Mouse (Mus musculus) liver, embryonic 12.5 days (tissue): ENCODE results near the gene Psmg4. TPM values are rescaled to one million over a fixed set of nuclear protein-coding genes. Genes with fewer than 3 reads are reported as not detected.

Experiments
- ATAC-seq: fragments of 200-750 bp; cut with Nextera tagmentation; 2 replicates; pipeline ENCODE4 v1.8.0; 2017; ENCODE audit warnings: moderate number of reproducible peaks, mild to moderate bottlenecking, moderate library complexity
- H3K27ac ChIP-seq: fragments of 300-500 bp; sonication (generic); 2 replicates; pipeline ENCODE4 v1.5.1; 2016; ENCODE audit warnings: mild to moderate bottlenecking
- H3K27me3 ChIP-seq: fragments of 300-500 bp; sonication (generic); replicated peaks from 2 replicates; pipeline ENCODE4 v1.6.1; 2016; ENCODE audit warnings: mild to moderate bottlenecking, moderate library complexity
- H3K36me3 ChIP-seq: fragments of 300-500 bp; sonication (generic); 2 replicates; pipeline ENCODE4 v1.6.1; 2016; ENCODE audit warnings: mild to moderate bottlenecking, moderate library complexity
- H3K4me1 ChIP-seq: fragments of 300-500 bp; sonication (generic); 2 replicates; pipeline ENCODE4 v1.6.1; 2016
- H3K4me2 ChIP-seq: fragments of 300-500 bp; sonication (generic); 2 replicates; pipeline ENCODE4 v1.6.1; 2016; ENCODE audit warnings: mild to moderate bottlenecking, moderate library complexity
- H3K4me3 ChIP-seq: fragments of 300-500 bp; sonication (generic); 2 replicates; pipeline ENCODE4 v1.5.1; 2016; ENCODE audit warnings: mild to moderate bottlenecking, moderate library complexity
- H3K9ac ChIP-seq: fragments of 300-500 bp; sonication (generic); 2 replicates; pipeline ENCODE4 v1.6.1; 2016; ENCODE audit warnings: mild to moderate bottlenecking, moderate library complexity
- H3K9me3 ChIP-seq: fragments of 300-500 bp; sonication (generic); replicated peaks from 2 replicates; pipeline ENCODE4 v1.6.1; 2016; ENCODE audit warnings: mild to moderate bottlenecking, moderate library complexity
- WGBS: fragments of 180-500 bp; shearing (Covaris S2); methylation state at CpG from one replicate; pipeline ENCODE4 v1.1.7; 2016; ENCODE audit not compliant: insufficient replicate concordance; 5-methylcytosine and 5-hydroxymethylcytosine counted together
- polyA plus RNA-seq: library from polyadenylated mRNA; unstranded; fragments of >200 nt; fragmentation: Nextera tagmentation; extraction: Ambion mirVana; gene quantifications from 2 replicates; pipeline ENCODE4 v1.2.1, GENCODE M21; 2016

The Psmg4 gene
- polyA plus RNA-seq, 1 experiment from 2014 or later, result 60.4 TPM

DNA sequence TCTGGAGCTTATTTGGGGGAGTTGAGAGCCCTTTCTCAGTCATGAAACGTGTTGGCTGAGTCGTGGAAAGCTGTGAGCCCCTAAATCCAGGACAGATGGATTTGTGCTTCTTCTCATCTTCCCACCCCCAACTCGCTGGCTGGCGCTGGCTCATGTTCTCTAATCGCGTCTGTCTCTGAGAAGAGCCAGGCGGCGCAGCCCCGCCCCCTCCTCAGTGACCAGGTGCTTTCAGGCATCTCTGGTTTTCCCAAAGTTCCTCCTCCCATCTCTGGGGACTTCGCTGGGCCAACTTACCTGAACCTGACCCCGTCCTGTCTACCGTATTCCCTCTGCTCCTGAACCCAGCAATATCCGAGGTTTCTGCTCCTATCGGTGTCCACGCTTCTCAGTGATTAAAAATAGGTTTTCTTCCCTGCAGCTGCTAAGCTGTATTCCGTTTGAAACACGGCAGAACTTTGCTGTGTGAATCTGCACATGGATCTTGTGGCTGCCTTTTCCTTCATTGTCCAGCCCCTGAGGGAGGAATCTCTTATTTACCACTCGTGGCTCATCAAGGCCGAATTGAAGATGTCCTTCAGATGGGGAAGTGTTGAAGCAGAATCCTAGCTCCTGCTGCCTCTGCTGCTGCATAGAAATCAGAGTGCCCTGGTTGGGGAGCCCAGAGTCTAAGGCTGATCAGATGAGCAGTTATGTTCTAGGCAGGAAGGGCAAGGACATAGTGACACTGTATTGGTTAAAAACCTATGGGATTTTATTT lies 12.3 kb upstream of the Psmg4 start:
- Histone ChIP-seq H3K4me3 (no peak overlapping the region), H3K4me1 (peaks cover 19% of the 10 kb centered on the region), H3K27ac (no peak overlapping the region), H3K9me3 (no peaks in the 10 kb centered on the region), H3K27me3 (peaks cover 52% of the 10 kb centered on the region), H3K9ac (no peak overlapping the region), H3K4me2 (peak overlapping the region; percentile 29; the same call in 1 of the 2 replicates), H3K36me3 (no peaks in the 10 kb centered on the region)
- no peak for ATAC-seq
- WGBS, result 18% methylated on average over 19 of the region's 19 CpGs

- H3K4me2 ChIP-seq, result no peak overlapping the region
- peaks cover 52% of the 10 kb centered on the region for H3K27me3 ChIP-seq
- 42% methylated on average over 1 of the region's 1 CpGs for WGBS
- no peaks in the 10 kb centered on the region for H3K36me3 ChIP-seq
- no peak for ATAC-seq
- H3K9ac ChIP-seq, result no peak overlapping the region
- H3K4me1 ChIP-seq, result peaks cover 23% of the 10 kb centered on the region
- H3K9me3 ChIP-seq, result no peaks in the 10 kb centered on the region
- H3K27ac ChIP-seq, result no peak overlapping the region
- H3K4me3 ChIP-seq, result no peak overlapping the region
Observed at GRCm38 (mm10) chr13:34151425-34151824, 11.3 kb upstream of the Psmg4 start.

- Histone ChIP-seq H3K9ac (no peak overlapping the region), H3K9me3 (no peaks in the 10 kb centered on the region), H3K4me3 (no peak overlapping the region), H3K27ac (no peak overlapping the region), H3K36me3 (no peaks in the 10 kb centered on the region), H3K27me3 (peaks cover 43% of the 10 kb centered on the region), H3K4me1 (peaks cover 25% of the 10 kb centered on the region), H3K4me2 (no peak overlapping the region)
- 59% methylated on average over 7 of the region's 7 CpGs for WGBS
- no peak for ATAC-seq
Observed at GRCm38 (mm10) chr13:34152695-34153094, 10.1 kb upstream of the Psmg4 start.

DNA sequence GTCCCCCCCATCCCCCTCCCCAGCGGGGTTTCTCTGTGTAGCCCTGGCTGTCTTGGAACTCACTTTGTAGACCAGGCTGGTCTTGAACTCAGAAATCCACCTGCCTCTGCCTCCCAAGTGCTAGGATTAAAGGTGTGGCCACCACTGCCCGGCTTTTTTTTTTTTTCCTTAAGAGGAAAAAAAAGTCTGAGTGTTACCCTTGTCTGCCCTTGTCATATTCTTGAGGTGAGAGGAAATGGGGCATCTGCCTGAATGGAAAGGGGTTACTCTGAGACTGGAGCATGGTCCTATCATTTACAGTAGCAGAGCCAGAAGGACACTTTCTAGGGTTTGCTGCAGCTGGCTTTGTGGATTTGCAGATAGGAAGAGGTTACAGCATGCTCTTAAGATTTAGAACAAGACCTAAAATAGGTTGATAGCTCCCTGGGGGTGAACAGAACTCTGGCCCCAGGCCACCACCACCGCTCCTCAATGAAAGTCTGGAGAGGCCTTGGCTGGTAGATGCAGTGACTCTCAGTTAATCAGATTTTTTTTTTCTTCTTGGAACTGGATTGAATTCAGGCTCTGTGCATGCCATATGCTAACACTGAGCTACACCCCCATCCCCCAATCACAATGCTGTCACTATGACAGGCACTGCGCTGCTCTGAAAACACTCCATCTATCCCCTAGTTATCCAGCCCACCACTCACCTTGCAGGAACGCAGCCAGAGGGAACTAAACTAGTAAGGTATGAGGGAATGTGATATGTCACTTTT lies 9.3 kb upstream of the Psmg4 start:
- H3K4me1 ChIP-seq, result peaks cover 25% of the 10 kb centered on the region
- no peaks in the 10 kb centered on the region for H3K9me3 ChIP-seq
- H3K27ac ChIP-seq, result no peak overlapping the region
- no peak for ATAC-seq
- no peaks in the 10 kb centered on the region for H3K36me3 ChIP-seq
- peaks cover 35% of the 10 kb centered on the region for H3K27me3 ChIP-seq
- no peak overlapping the region for H3K4me2 ChIP-seq
- 81% methylated on average over 4 of the region's 5 CpGs for WGBS
- no peak overlapping the region for H3K9ac ChIP-seq
- no peak overlapping the region for H3K4me3 ChIP-seq

DNA sequence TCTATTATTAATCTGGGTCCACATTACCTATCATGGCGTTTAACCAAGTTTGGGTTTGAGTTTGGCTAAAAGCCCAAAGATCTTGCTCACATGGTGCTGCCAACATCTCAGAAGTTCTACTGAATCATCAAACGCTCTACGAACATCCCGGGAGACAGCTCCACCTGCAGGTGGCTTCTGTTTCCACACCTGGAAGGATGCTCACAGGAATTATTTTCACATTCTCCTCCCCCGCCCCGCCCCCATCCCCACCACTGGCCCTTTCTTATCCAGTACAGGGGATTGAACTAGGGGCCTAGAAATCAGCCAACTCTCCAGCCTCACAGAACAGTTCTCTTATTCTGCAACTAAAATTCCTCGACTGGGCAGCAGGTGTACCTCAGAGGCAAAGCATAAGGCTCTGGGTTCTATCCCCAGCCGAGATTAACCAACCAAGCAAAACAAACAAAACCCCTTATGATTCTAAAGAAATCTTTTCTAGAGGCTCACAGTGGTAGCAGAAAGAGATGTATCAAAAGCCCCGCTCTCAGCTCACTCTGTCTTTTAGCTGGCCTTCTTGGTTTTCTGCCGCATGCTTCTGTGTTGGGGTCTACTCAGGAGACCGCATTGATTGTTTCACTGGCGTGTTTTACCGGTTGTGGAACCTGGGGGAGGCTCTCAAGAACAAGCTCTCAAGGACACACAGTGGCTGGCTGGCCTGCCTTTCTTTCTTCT lies 8.4 kb upstream of the Psmg4 start:
- peaks cover 26% of the 10 kb centered on the region for H3K27me3 ChIP-seq
- ATAC-seq, result peak; percentile 45; the same call in 1 of the 2 replicates
- H3K36me3 ChIP-seq, result no peaks in the 10 kb centered on the region
- H3K4me3 ChIP-seq, result no peak overlapping the region
- H3K9me3 ChIP-seq, result no peaks in the 10 kb centered on the region
- 41% methylated on average over 13 of the region's 13 CpGs for WGBS
- peak overlapping the region; percentile 40 for H3K4me2 ChIP-seq
- no peak overlapping the region for H3K9ac ChIP-seq
- no peak overlapping the region for H3K27ac ChIP-seq
- peaks cover 18% of the 10 kb centered on the region for H3K4me1 ChIP-seq

GRCm38 (mm10) chr13:34154931-34155272 lies 7.9 kb upstream of the Psmg4 start:
- H3K9me3 ChIP-seq, result no peaks in the 10 kb centered on the region
- no peak overlapping the region for H3K4me3 ChIP-seq
- WGBS, result 28% methylated on average over 3 of the region's 3 CpGs
- no peak overlapping the region for H3K27ac ChIP-seq
- no peaks in the 10 kb centered on the region for H3K36me3 ChIP-seq
- no peak overlapping the region for H3K9ac ChIP-seq
- peak overlapping the region; percentile 40 for H3K4me2 ChIP-seq
- peaks cover 21% of the 10 kb centered on the region for H3K27me3 ChIP-seq
- ATAC-seq, result no peak
- H3K4me1 ChIP-seq, result peaks cover 13% of the 10 kb centered on the region

- Histone ChIP-seq H3K4me2 (no peak overlapping the region), H3K4me1 (peaks cover 12% of the 10 kb centered on the region), H3K4me3 (no peak overlapping the region), H3K27ac (no peak overlapping the region), H3K9me3 (no peaks in the 10 kb centered on the region), H3K27me3 (peaks cover 9% of the 10 kb centered on the region; the same call in 1 of the 2 replicates), H3K36me3 (no peaks in the 10 kb centered on the region), H3K9ac (no peak overlapping the region)
- WGBS, result 66% methylated on average over 8 of the region's 8 CpGs
- peak; percentile 47; the same call in 1 of the 2 replicates for ATAC-seq
Observed at GRCm38 (mm10) chr13:34156133-34156839, 6.5 kb upstream of the Psmg4 start.

- Histone ChIP-seq H3K27ac (no peak overlapping the region), H3K36me3 (no peaks in the 10 kb centered on the region), H3K9me3 (no peaks in the 10 kb centered on the region), H3K4me3 (no peak overlapping the region), H3K27me3 (peaks cover 4% of the 10 kb centered on the region; the same call in 1 of the 2 replicates), H3K4me1 (peaks cover 12% of the 10 kb centered on the region), H3K9ac (no peak overlapping the region), H3K4me2 (no peak overlapping the region)
- ATAC-seq, result no peak
- WGBS, result 69% methylated on average over 2 of the region's 2 CpGs
Observed at GRCm38 (mm10) chr13:34156840-34157185, 6.0 kb upstream of the Psmg4 start.

- H3K4me2 ChIP-seq, result no peak overlapping the region
- no peaks in the 10 kb centered on the region for H3K36me3 ChIP-seq
- no peak for ATAC-seq
- H3K9me3 ChIP-seq, result no peaks in the 10 kb centered on the region
- H3K9ac ChIP-seq, result no peak overlapping the region
- H3K27me3 ChIP-seq, result no peaks in the 10 kb centered on the region
- no peak overlapping the region for H3K27ac ChIP-seq
- H3K4me1 ChIP-seq, result peaks cover 21% of the 10 kb centered on the region
- WGBS, result 81% methylated on average over 3 of the region's 3 CpGs
- no peak overlapping the region for H3K4me3 ChIP-seq
Observed at GRCm38 (mm10) chr13:34157596-34158157, 5.1 kb upstream of the Psmg4 start.

- Histone ChIP-seq H3K4me2 (no peak overlapping the region), H3K27ac (no peak overlapping the region), H3K4me1 (peaks cover 30% of the 10 kb centered on the region), H3K9ac (no peak overlapping the region), H3K27me3 (no peaks in the 10 kb centered on the region), H3K36me3 (no peaks in the 10 kb centered on the region), H3K9me3 (no peaks in the 10 kb centered on the region), H3K4me3 (no peak overlapping the region)
- 81% methylated on average over 1 of the region's 1 CpGs for WGBS
- no peak for ATAC-seq
Observed at GRCm38 (mm10) chr13:34159926-34160325, 2.8 kb upstream of the Psmg4 start.

GRCm38 (mm10) chr13:34163304-34163975 lies 676 bp downstream of the Psmg4 start:
- peaks cover 11% of the 10 kb centered on the region for H3K36me3 ChIP-seq
- H3K4me3 ChIP-seq, result peak overlapping the region; percentile 88
- no peaks in the 10 kb centered on the region for H3K27me3 ChIP-seq
- peak overlapping the region; percentile 82 for H3K9ac ChIP-seq
- H3K4me2 ChIP-seq, result peak overlapping the region; percentile 75
- H3K9me3 ChIP-seq, result no peaks in the 10 kb centered on the region
- H3K27ac ChIP-seq, result peak overlapping the region; percentile 87
- peaks cover 24% of the 10 kb centered on the region for H3K4me1 ChIP-seq
- no peak for ATAC-seq
- WGBS, result 32% methylated on average over 12 of the region's 12 CpGs
